Mouse (Mus musculus): ENCODE measurements around the gene Zfhx2. TPM values are rescaled to one million over a fixed set of nuclear protein-coding genes. Genes with fewer than 3 reads are reported as not detected.

The Zfhx2 gene
- 14.3 to 17.6 TPM (median 16.0 TPM) in 4 replicates for total RNA-seq (2023; ENCODE audit: inconsistent age)

GRCm38 (mm10) chr14:55092011-55092577 lies at the start of gene Zfhx2:
Gene Zfhx2 (minus strand): TSS chr14:55092324.

GRCm38 (mm10) chr14:55116425-55117200 lies 24.5 kb upstream of the Zfhx2 start, which contains the start of gene Jph4:
Gene Jph4 (minus strand): TSS chr14:55116935.

GRCm38 (mm10) chr14:55105836-55106809 lies 14.0 kb upstream of the Zfhx2 start, which contains the start of gene Ap1g2:
Gene Ap1g2 (minus strand): TSS chr14:55106593.

GRCm38 (mm10) chr14:55094704-55095231 lies 2.6 kb upstream of the Zfhx2 start, which contains the start of gene Thtpa:
Gene Thtpa (plus strand): TSS chr14:55094784.

GRCm38 (mm10) chr14:55014991-55015766 lies 76.9 kb downstream of the Zfhx2 start, which contains the start of gene Ngdn:
Gene Ngdn (plus strand): TSS chr14:55015454.

Other genes starting within 250 kb of the Zfhx2 start
- gene Homez, start 221.4 kb downstream of the Zfhx2 start, total RNA-seq (2023; ENCODE audit: inconsistent age) = 4.9 to 10.9 TPM (median 7.9 TPM) in 4 replicates
- gene Ppp1r3e, start 214.8 kb downstream of the Zfhx2 start, total RNA-seq (2023; ENCODE audit: inconsistent age) = 2.1 to 3.8 TPM (median 2.4 TPM) in 4 replicates
- 7.1 to 13.1 TPM (median 10.6 TPM) in 4 replicates for gene Bcl2l2, start 208.9 kb downstream of the Zfhx2 start, total RNA-seq (2023; ENCODE audit: inconsistent age)
- gene Gm20521, start 208.9 kb downstream of the Zfhx2 start, total RNA-seq (2023; ENCODE audit: inconsistent age) = 1.8 to 3.4 TPM (median 3.3 TPM) in 3 of 4 replicates, not detected in the other
- gene Pabpn1, start 199.8 kb downstream of the Zfhx2 start, total RNA-seq (2023; ENCODE audit: inconsistent age) = 262 to 290 TPM (median 280 TPM) in 4 replicates
- 2.4 to 3.5 TPM (median 2.8 TPM) in 4 replicates for gene Slc22a17, start 179.2 kb downstream of the Zfhx2 start, total RNA-seq (2023; ENCODE audit: inconsistent age)
- not detected in 4 replicates for gene Efs, start 166.2 kb downstream of the Zfhx2 start, total RNA-seq (2023; ENCODE audit: inconsistent age)
- not detected in 4 replicates for gene Il25, start 159.6 kb downstream of the Zfhx2 start, total RNA-seq (2023; ENCODE audit: inconsistent age)
- gene Cmtm5, start 156.1 kb downstream of the Zfhx2 start, total RNA-seq (2023; ENCODE audit: inconsistent age) = not detected in 4 replicates
- gene Myh6, start 125.4 kb downstream of the Zfhx2 start, total RNA-seq (2023; ENCODE audit: inconsistent age) = not detected in 4 replicates
- not detected in 4 replicates for gene Gm17428, start 115.4 kb downstream of the Zfhx2 start, total RNA-seq (2023; ENCODE audit: inconsistent age)
- not detected in 4 replicates for gene Myh7, start 97.7 kb downstream of the Zfhx2 start, total RNA-seq (2023; ENCODE audit: inconsistent age)
- 69.4 to 83.2 TPM (median 75.4 TPM) in 4 replicates for gene Ngdn, start 76.9 kb downstream of the Zfhx2 start, total RNA-seq (2023; ENCODE audit: inconsistent age)
- gene Thtpa, start 2.5 kb upstream of the Zfhx2 start, total RNA-seq (2023; ENCODE audit: inconsistent age) = 5.5 to 7.5 TPM (median 6.3 TPM) in 4 replicates
- gene Ap1g2, start 14.3 kb upstream of the Zfhx2 start, total RNA-seq (2023; ENCODE audit: inconsistent age) = 120 to 145 TPM (median 128 TPM) in 4 replicates
- gene Jph4, start 24.6 kb upstream of the Zfhx2 start, total RNA-seq (2023; ENCODE audit: inconsistent age) = not detected in 4 replicates
- not detected in 4 replicates for gene Dhrs2, start 129.7 kb upstream of the Zfhx2 start, total RNA-seq (2023; ENCODE audit: inconsistent age)

Measured in B cell, adult (primary cell).